Mouse (Mus musculus) splenic B cell, adult 2 months (primary cell): ENCODE results near the gene Gnl2.

Source experiments
- DNase-seq: peaks from one replicate; pipeline ENCODE4 v3.0.0-alpha.2; 2011; ENCODE audit warnings: low read depth, low spot score
- H3K27me3 ChIP-seq: 2 replicates; pipeline ENCODE4 v1.6.1; 2012; ENCODE audit warnings: mild to moderate bottlenecking, low read length, moderate library complexity, mixed read lengths; ENCODE audit not compliant: control insufficient read depth, poor library complexity, insufficient read depth, severe bottlenecking
- H3K36me3 ChIP-seq: 2 replicates; pipeline ENCODE4 v1.6.1; 2012; ENCODE audit warnings: mild to moderate bottlenecking, low read length, moderate library complexity, mixed read lengths; ENCODE audit not compliant: control insufficient read depth, poor library complexity, insufficient read depth, severe bottlenecking

Gene Gnl2

DNA sequence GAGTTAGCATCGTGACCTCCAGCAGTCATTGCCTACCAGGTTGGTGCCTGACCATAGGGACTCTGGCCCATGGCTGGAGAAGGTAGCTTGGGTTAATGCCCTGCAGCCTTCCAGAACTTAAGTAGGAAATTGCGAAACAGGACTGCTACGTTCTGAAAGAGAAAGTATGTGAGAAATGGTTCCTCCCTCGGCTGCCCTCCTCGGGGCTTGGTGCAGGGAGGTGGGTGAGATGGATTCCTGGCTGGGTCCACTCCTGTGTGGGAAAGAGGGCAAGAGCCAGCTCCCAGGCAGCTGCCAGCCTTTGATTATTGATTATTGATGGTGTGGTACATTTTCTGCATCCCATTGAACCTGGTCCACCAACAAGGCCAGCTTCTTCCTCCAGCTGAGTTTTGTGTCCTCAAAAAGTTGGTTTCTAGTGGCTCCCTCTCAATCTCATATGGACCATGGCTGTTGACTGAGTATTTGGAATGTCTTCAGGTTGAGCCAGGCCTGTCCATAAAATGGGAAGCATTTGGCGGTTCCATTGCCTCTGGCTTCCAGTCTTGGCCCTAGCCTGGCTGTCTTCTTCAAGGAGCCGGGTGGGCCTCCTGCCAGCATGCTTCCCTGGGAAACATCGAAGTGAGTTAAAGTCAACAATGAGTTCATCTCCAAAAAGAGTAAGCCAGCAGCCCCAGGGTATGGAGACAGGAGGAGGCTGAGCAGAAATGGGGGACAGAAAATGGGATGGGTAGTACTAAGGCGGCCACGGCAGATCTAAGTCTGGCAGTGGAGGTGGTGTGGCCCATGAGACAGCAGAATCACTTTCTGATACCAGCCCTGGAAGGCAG lies at the start of gene Gnl2:
Gene Gnl2, plus strand, starts transcription at position 780 of the 830 bp plus-strand sequence.
- Histone ChIP-seq H3K36me3 (no peaks in the 10 kb centered on the region), H3K27me3 (no peaks in the 10 kb centered on the region)
- no peak for DNase-seq

- Histone ChIP-seq H3K36me3 (no peaks in the 10 kb centered on the region), H3K27me3 (no peaks in the 10 kb centered on the region)
- DNase-seq: no peak
Observed at GRCm38 (mm10) chr4:124968711-124969110, 47.7 kb upstream of the Gnl2 start.

DNA sequence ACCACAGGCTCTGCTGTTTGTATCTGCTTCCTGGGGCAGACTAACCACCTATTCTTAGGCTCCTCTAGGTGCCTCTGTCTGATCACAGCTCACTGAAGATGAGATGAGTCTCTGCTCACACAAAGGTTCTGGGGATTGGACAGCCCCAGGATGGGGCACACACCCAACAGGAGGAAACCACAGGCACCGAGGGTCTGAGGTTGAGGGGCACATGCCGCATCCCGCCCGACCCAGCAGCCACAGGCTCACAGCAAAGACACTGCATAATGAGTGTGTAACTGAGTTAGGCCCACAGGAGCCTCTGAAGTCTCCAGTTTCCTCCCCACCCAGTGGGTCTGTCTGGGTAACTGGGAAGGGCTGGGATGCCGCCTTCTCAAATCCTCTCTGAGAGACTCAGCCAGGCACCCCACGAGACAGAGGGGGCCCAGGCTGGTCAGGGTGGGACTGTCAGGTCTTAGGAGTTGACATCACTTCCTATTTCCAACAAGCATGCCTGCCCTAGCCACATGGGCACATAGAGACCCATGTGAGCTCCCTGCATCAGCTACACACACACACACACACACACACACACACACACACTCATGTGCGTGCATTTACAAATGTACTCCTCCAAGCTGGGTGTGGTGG lies 47.1 kb upstream of the Gnl2 start:
- Histone ChIP-seq H3K36me3 (no peaks in the 10 kb centered on the region), H3K27me3 (no peaks in the 10 kb centered on the region)
- no peak for DNase-seq

DNA sequence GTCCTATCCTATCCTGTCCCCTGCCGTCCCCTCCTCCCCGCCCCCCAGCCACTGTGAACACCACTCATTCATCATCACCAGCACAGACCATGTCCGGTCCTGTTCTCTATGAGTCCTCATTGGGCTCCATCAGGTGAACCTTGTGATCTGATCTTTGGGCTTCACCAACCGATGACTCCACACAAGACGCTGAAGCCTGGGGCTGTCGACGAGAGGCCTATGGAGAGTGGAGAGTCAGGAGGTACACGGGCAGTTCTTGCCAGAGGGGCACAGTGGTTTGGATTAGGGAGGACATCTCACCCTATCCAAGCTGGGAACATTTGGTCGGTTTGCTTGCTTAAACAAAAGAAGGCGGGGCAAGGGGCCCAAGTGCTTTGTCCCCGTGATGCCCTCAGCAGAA lies 46.2 kb upstream of the Gnl2 start:
- Histone ChIP-seq H3K36me3 (no peaks in the 10 kb centered on the region), H3K27me3 (no peaks in the 10 kb centered on the region)
- no peak for DNase-seq

- Histone ChIP-seq H3K27me3 (no peaks in the 10 kb centered on the region), H3K36me3 (no peaks in the 10 kb centered on the region)
- DNase-seq: no peak
Observed at GRCm38 (mm10) chr4:124970677-124971076, 45.7 kb upstream of the Gnl2 start.

DNA sequence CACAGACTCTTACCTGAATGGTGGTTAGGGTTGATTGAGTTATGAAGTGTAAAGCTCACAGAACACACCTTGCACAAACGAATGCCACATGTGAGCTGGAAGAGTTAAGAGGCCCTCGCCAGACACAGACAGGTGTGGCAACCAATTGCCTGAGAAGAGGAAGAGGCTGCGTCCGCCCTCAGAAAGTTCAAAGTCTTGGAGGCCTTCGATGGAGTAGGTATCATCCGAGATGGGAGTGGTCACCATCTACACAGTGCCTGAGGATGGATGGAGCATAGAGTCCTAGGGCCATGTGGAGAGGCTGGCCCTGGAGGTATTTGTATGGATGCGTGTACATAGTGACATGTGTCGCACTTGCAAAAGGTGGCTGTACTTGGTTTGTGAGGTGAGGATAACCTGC lies 45.3 kb upstream of the Gnl2 start:
- no peak for DNase-seq
- H3K36me3 ChIP-seq: no peaks in the 10 kb centered on the region
- H3K27me3 ChIP-seq: no peaks in the 10 kb centered on the region

DNA sequence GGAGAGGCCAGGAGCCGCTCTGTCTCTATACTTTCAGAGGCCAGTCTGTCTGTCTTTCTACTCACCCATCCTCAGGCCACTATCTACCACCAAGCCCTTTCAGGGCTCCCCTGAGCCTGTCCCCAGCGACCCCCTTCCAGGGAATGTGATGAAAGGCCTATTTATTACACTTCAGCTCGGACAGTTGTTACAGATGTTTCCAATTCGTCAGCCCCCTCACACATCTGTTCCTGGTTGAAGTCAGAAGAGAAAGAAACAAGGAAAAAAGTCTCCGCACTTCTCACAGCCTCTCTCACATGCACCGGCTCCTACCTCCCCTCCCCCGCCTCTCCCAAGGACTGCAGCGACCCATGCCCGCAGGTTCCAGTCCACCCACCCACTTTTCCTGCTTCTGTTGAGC lies 44.1 kb upstream of the Gnl2 start:
- Histone ChIP-seq H3K36me3 (no peaks in the 10 kb centered on the region), H3K27me3 (no peaks in the 10 kb centered on the region)
- DNase-seq: no peak

GRCm38 (mm10) chr4:124973296-124973695 lies 43.1 kb upstream of the Gnl2 start:
- no peaks in the 10 kb centered on the region for H3K27me3 ChIP-seq
- H3K36me3 ChIP-seq: no peaks in the 10 kb centered on the region
- no peak for DNase-seq

GRCm38 (mm10) chr4:124978201-124978600 lies 38.2 kb upstream of the Gnl2 start:
- H3K36me3 ChIP-seq: no peaks in the 10 kb centered on the region
- DNase-seq: no peak
- H3K27me3 ChIP-seq: no peaks in the 10 kb centered on the region

DNA sequence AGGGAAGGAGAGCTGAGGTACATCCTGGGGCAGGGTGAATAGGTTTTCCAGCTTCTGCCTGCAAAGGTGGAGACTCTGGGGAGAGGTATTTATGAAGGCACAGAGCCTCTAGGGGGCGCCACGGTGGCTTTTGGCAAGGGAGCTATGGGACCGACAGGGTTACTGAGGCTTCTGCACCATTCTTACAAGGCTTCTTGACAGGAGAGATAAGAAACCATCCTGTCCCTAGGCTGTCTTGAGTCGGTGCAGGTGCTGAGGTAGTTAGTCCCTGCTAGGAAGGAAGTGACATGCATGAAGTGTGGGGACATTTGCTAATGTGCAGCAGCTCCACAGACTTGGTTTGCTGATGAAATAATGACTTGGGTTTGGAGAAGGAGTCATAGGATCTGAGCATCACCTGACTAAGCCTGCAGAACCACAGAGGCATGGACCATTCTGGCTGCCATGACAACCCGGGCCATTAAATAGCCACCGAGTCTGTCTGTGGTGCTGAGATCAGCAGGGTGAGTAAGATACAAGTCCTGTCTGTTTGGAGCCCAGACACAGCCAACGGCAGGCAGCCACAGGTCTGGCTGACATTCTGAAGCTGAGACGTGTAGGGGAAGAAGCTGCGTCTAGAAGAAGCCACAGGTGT lies 32.4 kb upstream of the Gnl2 start:
- DNase-seq: peak; percentile 31
- H3K36me3 ChIP-seq: no peaks in the 10 kb centered on the region
- no peaks in the 10 kb centered on the region for H3K27me3 ChIP-seq

- no peak for DNase-seq
- Histone ChIP-seq H3K36me3 (no peaks in the 10 kb centered on the region), H3K27me3 (no peaks in the 10 kb centered on the region)
Observed at GRCm38 (mm10) chr4:124984871-124985670, 31.3 kb upstream of the Gnl2 start.

DNA sequence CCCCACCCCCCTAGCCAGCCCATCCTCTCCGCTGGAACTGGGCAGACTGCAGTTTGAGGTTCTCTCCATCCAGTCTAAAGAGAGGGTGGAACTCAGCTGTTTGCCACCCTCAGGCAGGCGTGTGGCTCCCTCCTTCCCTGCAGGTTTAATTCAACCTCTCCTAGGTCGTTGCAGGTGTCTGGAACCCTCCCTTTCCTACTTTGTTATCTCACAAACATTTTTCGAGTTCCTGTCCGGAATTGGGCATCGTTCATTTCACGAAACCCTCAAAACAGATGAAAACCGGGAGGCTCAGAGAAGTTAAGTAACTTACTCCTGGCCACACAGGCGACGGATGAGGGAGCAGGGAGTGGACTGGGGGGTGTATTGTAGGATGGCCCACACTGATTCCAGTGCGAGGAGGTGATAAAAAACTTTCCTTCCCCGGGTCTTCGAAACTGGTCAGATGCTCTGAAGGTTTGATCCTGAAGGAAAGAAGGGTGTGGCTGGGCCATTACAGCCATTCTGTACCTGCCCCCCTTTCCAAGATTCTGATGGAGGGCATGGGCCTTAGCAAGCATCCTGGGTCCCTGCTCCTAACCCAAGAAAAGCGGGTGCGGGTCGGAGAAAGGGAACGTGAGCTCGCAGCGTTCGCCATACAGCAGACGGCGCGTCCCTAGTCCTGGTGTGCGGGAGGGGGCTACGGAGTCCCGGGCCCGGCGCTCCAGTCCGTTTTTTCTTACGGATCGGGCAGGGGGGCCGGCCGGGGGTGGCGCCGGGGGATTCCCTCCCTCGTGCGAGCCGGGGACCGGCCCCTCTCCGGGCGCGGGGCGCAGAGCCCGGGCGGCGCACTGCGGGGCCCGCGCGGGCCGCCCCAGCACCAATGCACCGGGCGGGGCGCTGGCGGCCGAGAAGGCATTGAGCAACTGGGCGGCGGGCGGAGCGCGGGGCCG lies 30.4 kb upstream of the Gnl2 start, which contains the start of gene Rspo1:
Gene Rspo1, plus strand, starts transcription at position 760 of the 932 bp plus-strand sequence.
- no peak for DNase-seq
- Histone ChIP-seq H3K36me3 (no peaks in the 10 kb centered on the region), H3K27me3 (no peaks in the 10 kb centered on the region)

DNA sequence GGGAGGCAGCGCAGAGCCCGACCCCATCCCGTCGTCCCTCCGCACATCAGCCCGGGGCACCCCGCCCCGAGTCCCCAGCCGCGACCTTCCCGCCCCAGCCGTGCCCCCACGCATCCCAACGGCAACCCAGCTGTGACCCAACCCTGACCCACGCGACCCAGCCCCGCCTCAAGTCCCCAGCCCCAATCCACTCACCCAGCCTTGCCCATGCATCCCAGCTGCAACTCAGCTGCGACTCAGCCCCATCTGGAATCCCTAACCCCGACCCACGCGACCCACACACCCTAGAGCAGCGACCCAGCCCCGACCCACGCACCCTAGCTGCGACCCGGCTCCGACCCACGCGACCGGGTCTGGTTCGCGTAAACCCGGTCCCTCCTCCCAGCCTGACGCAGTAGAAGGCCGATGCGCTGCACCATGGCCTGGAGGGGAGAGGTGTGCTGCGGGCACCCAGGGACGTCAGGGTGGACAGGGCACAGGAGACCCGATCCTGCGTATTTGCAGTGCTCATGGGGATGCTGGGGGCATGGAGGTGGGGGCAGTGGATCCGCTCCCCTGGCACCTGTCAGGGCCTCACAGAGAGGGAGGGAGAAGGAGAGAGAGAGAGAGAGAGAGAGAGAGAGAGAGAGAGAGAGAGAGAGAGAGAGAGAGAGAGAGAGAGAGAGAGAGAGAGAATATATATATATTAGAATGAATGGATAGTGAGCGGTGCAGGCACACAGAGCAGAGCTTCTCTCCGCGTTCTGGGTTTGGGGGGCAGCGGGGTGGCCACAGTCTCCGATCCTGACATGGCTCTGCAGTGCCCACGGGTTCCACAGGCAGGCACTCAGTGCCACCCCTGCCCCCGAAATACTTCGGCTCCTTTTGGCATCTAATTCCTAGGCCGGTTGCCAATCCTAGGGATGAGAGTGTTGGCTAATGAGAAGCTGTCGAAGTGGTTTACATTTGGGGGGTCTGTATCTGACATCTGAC lies 29.4 kb upstream of the Gnl2 start:
- DNase-seq: no peak
- no peaks in the 10 kb centered on the region for H3K27me3 ChIP-seq
- no peaks in the 10 kb centered on the region for H3K36me3 ChIP-seq
